Mouse (Mus musculus): ENCODE measurements around the gene Ltbp1. TPM values are rescaled to one million over a fixed set of nuclear protein-coding genes. Genes with fewer than 3 reads are reported as not detected.

Ltbp1 gene
- total RNA-seq, 2 experiments from 2014 or later = 8.2 to 8.4 TPM

GRCm38 (mm10) chr17:74995266-74995665, 10.1 kb upstream of the Ltbp1 start:
- intact Hi-C loops (cut with DNase I) = no loop called here
- no peak for DNase-seq (ENCODE audit: low spot score in 2 of 2)

GRCm38 (mm10) chr17:75000066-75000465, 5.3 kb upstream of the Ltbp1 start:
- intact Hi-C loops (cut with DNase I) = loop anchor here (10.0 kb wide), 1 partner anchor 535 kb away; no protein-coding TSS in a partner anchor

GRCm38 (mm10) chr17:75004820-75005219, 548 bp upstream of the Ltbp1 start:
- intact Hi-C loops (cut with DNase I) = loop anchor here (2.0 to 10.0 kb wide), 2 partner anchors 194 to 530 kb away; no protein-coding TSS in a partner anchor
- DNase-seq (ENCODE audit: low spot score in 2 of 2) = peak; percentile 25 to 64

More at GRCm38 (mm10) chr17:75000066-75000465, 5.3 kb upstream of the Ltbp1 start:
- no peak for DNase-seq (ENCODE audit: low spot score in 2 of 2)

- intact Hi-C loops (cut with DNase I) = loop anchor here (2.0 to 10.0 kb wide), 2 partner anchors 195 to 529 kb away; no protein-coding TSS in a partner anchor
- DNase-seq (ENCODE audit: low spot score in 2 of 2) = peak; percentile 23 to 33
Measured at GRCm38 (mm10) chr17:75005685-75006680, 615 bp downstream of the Ltbp1 start.

- no peak for DNase-seq (ENCODE audit: low spot score in 2 of 2)
- intact Hi-C loops (cut with DNase I) = no loop called here
Measured at GRCm38 (mm10) chr17:75010955-75011354, 5.6 kb downstream of the Ltbp1 start.

GRCm38 (mm10) chr17:75013211-75013610, 7.8 kb downstream of the Ltbp1 start:
- intact Hi-C loops (cut with DNase I) = no loop called here
- DNase-seq (ENCODE audit: low spot score in 2 of 2) = no peak

- DNase-seq (ENCODE audit: low spot score in 2 of 2) = peak in 1 of 2 experiments; percentile 15
- intact Hi-C loops (cut with DNase I) = no loop called here
Measured at GRCm38 (mm10) chr17:75013868-75014267, 8.5 kb downstream of the Ltbp1 start.

GRCm38 (mm10) chr17:75014601-75015356, 9.4 kb downstream of the Ltbp1 start:
- DNase-seq (ENCODE audit: low spot score in 2 of 2) = no peak
- intact Hi-C loops (cut with DNase I) = no loop called here

GRCm38 (mm10) chr17:75015546-75015945, 10.2 kb downstream of the Ltbp1 start:
- intact Hi-C loops (cut with DNase I) = no loop called here
- no peak for DNase-seq (ENCODE audit: low spot score in 2 of 2)

- intact Hi-C loops (cut with DNase I) = no loop called here
Measured at GRCm38 (mm10) chr17:75017423-75017822, 12.1 kb downstream of the Ltbp1 start.

GRCm38 (mm10) chr17:75018142-75018541, 12.8 kb downstream of the Ltbp1 start:
- no peak for DNase-seq (ENCODE audit: low spot score in 2 of 2)
- intact Hi-C loops (cut with DNase I) = no loop called here

More at GRCm38 (mm10) chr17:75017423-75017822, 12.1 kb downstream of the Ltbp1 start:
- DNase-seq (ENCODE audit: low spot score in 2 of 2) = no peak

- no peak for DNase-seq (ENCODE audit: low spot score in 2 of 2)
- intact Hi-C loops (cut with DNase I) = no loop called here
Measured at GRCm38 (mm10) chr17:75020026-75020425, 14.7 kb downstream of the Ltbp1 start.

GRCm38 (mm10) chr17:75020619-75021018, 15.3 kb downstream of the Ltbp1 start:
- intact Hi-C loops (cut with DNase I) = no loop called here
- no peak for DNase-seq (ENCODE audit: low spot score in 2 of 2)

GRCm38 (mm10) chr17:75027358-75028131, 22.2 kb downstream of the Ltbp1 start:
- intact Hi-C loops (cut with DNase I) = no loop called here
- DNase-seq (ENCODE audit: low spot score in 2 of 2) = peak; percentile 16 to 20

- DNase-seq (ENCODE audit: low spot score in 2 of 2) = no peak
- intact Hi-C loops (cut with DNase I) = no loop called here
Measured at GRCm38 (mm10) chr17:75033356-75033755, 28.0 kb downstream of the Ltbp1 start.

- intact Hi-C loops (cut with DNase I) = no loop called here
- DNase-seq (ENCODE audit: low spot score in 2 of 2) = no peak
Measured at GRCm38 (mm10) chr17:75033872-75034615, 28.7 kb downstream of the Ltbp1 start.

- intact Hi-C loops (cut with DNase I) = no loop called here
- DNase-seq (ENCODE audit: low spot score in 2 of 2) = no peak
Measured at GRCm38 (mm10) chr17:75036881-75037280, 31.5 kb downstream of the Ltbp1 start.

- intact Hi-C loops (cut with DNase I) = no loop called here
Measured at GRCm38 (mm10) chr17:75039017-75039416, 33.6 kb downstream of the Ltbp1 start.

More at GRCm38 (mm10) chr17:75039017-75039416, 33.6 kb downstream of the Ltbp1 start:
- no peak for DNase-seq (ENCODE audit: low spot score in 2 of 2)
